In the genomic region with DNA sequence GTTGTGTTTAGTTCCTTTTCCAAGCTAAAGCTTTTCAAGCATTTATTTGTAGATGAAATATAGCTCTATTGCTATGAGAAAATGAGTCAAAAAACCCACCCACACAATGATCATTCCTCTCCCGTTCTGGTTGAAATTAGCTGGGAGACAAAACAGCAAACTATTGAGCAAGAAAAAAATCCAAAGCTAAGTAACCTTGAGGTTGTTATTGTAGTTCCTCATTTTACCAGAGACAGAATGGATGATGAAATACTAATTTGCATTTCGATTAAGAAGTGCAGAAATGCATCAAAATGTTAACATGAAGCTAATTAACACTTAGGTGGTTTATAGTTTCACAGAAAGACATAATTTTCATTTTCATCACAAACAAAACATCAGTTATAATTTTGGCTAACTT, we compare ENCODE assay signal across 25 mouse cellular contexts.
"Had no signal": no experiment of that assay in that cellular context is flagged by ENCODE, and none has a peak within 500 bp of the region (broad histone marks: within the 10 kb centered on the region; RNA-seq: fewer than 3 reads in every experiment).

No protein-coding gene starts in this region.

- H3K4me1 ChIP-seq: heart, embryonic 10.5 days; heart, embryonic 12.5 days; hindbrain, embryonic 10.5 days; hindbrain, embryonic 12.5 days; intestine, embryonic 15.5 days; limb, embryonic 13.5 days; limb, embryonic 15.5 days; liver, embryonic 12.5 days had no signal

- DNase-seq: gastrocnemius, adult 2 months; gastrocnemius, postnatal 14 days; gastrocnemius, postnatal 36 days; heart, adult 18-20 months; heart, postnatal 10 days; heart, postnatal 4 days; kidney, adult 18-20 months; kidney, adult 8-10 months; kidney, postnatal 10 days; kidney, postnatal 36 days; layer of hippocampus, adult 9-11 months; layer of hippocampus, postnatal 36 days; left cerebral cortex, postnatal 4 days had no signal

- H3K27me3 ChIP-seq: heart, embryonic 12.5 days; hindbrain, embryonic 12.5 days; intestine, embryonic 15.5 days; limb, embryonic 13.5 days; limb, embryonic 15.5 days; liver, embryonic 12.5 days had no signal

- H3K4me3 ChIP-seq: gastrocnemius, adult 2 months; heart, embryonic 10.5 days; heart, embryonic 12.5 days; hindbrain, embryonic 10.5 days; hindbrain, embryonic 12.5 days; intestine, embryonic 15.5 days; limb, embryonic 13.5 days; limb, embryonic 15.5 days; liver, embryonic 12.5 days had no signal

- H3K27ac ChIP-seq: gastrocnemius, adult 2 months; heart, embryonic 10.5 days; hindbrain, embryonic 10.5 days; hindbrain, embryonic 12.5 days; hindbrain, embryonic 14.5 days; intestine, embryonic 15.5 days; limb, embryonic 13.5 days; limb, embryonic 15.5 days; liver, embryonic 12.5 days had no signal

- ATAC-seq: hindbrain, embryonic 16.5 days; inflammation-experienced regulatory T-cells, adult 6 months; intestine, embryonic 15.5 days; intestine, postnatal 0 days; liver, embryonic 12.5 days had no signal

- H3K36me3 ChIP-seq: heart, embryonic 10.5 days; heart, embryonic 12.5 days; hindbrain, embryonic 10.5 days; hindbrain, embryonic 12.5 days; intestine, embryonic 15.5 days; limb, embryonic 13.5 days; limb, embryonic 15.5 days; liver, embryonic 12.5 days had no signal

- H3K9me3 ChIP-seq: heart, embryonic 10.5 days; heart, embryonic 12.5 days; hindbrain, embryonic 10.5 days; hindbrain, embryonic 12.5 days; intestine, embryonic 15.5 days; limb, embryonic 13.5 days; limb, embryonic 15.5 days; liver, embryonic 12.5 days had no signal

- H3K9ac ChIP-seq: heart, embryonic 12.5 days; hindbrain, embryonic 12.5 days; hindbrain, embryonic 14.5 days; intestine, embryonic 15.5 days; limb, embryonic 13.5 days; limb, embryonic 15.5 days; liver, embryonic 12.5 days had no signal
